34 mouse cellular contexts compared by ENCODE assay signal in genomic region chr7:57677352-57677751, GRCm38 (mm10).
DNase-seq lines count a peak whose midpoint lies in the region; ATAC-seq and TF ChIP-seq lines count a peak whose summit lies in the region.
"Had no signal": no experiment of that assay in that cellular context is flagged by ENCODE, and none has a peak within 500 bp of the region (broad histone marks: within the 10 kb centered on the region; RNA-seq: fewer than 3 reads in every experiment).

No protein-coding gene starts in this region.

- WGBS in forebrain, embryonic 14.5 days: 83% methylated on average over 6 of the region's 6 CpGs
- WGBS in forebrain, embryonic 12.5 days: 87% methylated on average over 6 of the region's 6 CpGs
- 61% methylated on average over 6 of the region's 6 CpGs for WGBS in hindbrain, embryonic 14.5 days
- 79% methylated on average over 6 of the region's 6 CpGs for whole genome bisulfite sequencing in hindbrain, embryonic 10.5 days
- WGBS in midbrain, embryonic 15.5 days: 75% methylated on average over 6 of the region's 6 CpGs
- 69% methylated on average over 6 of the region's 6 CpGs for WGBS in midbrain, postnatal 0 days
- WGBS in hindbrain, postnatal 0 days: 56% methylated on average over 6 of the region's 6 CpGs

- H3K9me3 ChIP-seq in forebrain, embryonic 14.5 days (replicated peaks; ENCODE audit: control insufficient read depth, low read length): no peaks in the 10 kb centered on the region
- H3K9me3 ChIP-seq in forebrain, embryonic 12.5 days: no peaks in the 10 kb centered on the region
- no peaks in the 10 kb centered on the region for H3K9me3 ChIP-seq in hindbrain, embryonic 14.5 days (ENCODE audit: control insufficient read depth, low read length)
- no peaks in the 10 kb centered on the region for H3K9me3 ChIP-seq in hindbrain, embryonic 10.5 days
- H3K9me3 ChIP-seq in midbrain, embryonic 15.5 days: no peaks in the 10 kb centered on the region
- H3K9me3 ChIP-seq in midbrain, postnatal 0 days (ENCODE audit: low read length): no peaks in the 10 kb centered on the region
- H3K9me3 ChIP-seq in hindbrain, postnatal 0 days (ENCODE audit: low read length): no peaks in the 10 kb centered on the region
- H3K9me3 ChIP-seq: embryonic facial prominence, embryonic 12.5 days; heart, embryonic 10.5 days; heart, embryonic 15.5 days; limb, embryonic 10.5 days; limb, embryonic 15.5 days; liver, embryonic 13.5 days; neural tube, embryonic 12.5 days had no signal

- no peak overlapping the region for H3K4me3 ChIP-seq in forebrain, embryonic 14.5 days (ENCODE audit: low read depth, low read length)
- no peak overlapping the region for H3K4me3 ChIP-seq in forebrain, embryonic 12.5 days (replicated peaks)
- H3K4me3 ChIP-seq in hindbrain, embryonic 14.5 days (replicated peaks; ENCODE audit: low read length): no peak overlapping the region
- no peak overlapping the region for H3K4me3 ChIP-seq in hindbrain, embryonic 10.5 days
- H3K4me3 ChIP-seq in midbrain, embryonic 15.5 days: no peak overlapping the region
- H3K4me3 ChIP-seq in midbrain, postnatal 0 days (ENCODE audit: low read depth, low read length): no peak overlapping the region
- H3K4me3 ChIP-seq in hindbrain, postnatal 0 days (ENCODE audit: low read length): no peak overlapping the region
- H3K4me3 ChIP-seq: embryonic facial prominence, embryonic 12.5 days; heart, embryonic 10.5 days; heart, embryonic 15.5 days; limb, embryonic 10.5 days; limb, embryonic 15.5 days; liver, embryonic 13.5 days; neural tube, embryonic 12.5 days had no signal

- no peaks in the 10 kb centered on the region for H3K36me3 ChIP-seq in forebrain, embryonic 14.5 days (ENCODE audit: control insufficient read depth, insufficient read depth, low read length)
- H3K36me3 ChIP-seq in forebrain, embryonic 12.5 days (replicated peaks): no peaks in the 10 kb centered on the region
- no peaks in the 10 kb centered on the region for H3K36me3 ChIP-seq in hindbrain, embryonic 14.5 days (replicated peaks; ENCODE audit: control insufficient read depth, insufficient read depth)
- no peaks in the 10 kb centered on the region for H3K36me3 ChIP-seq in hindbrain, embryonic 10.5 days
- no peaks in the 10 kb centered on the region for H3K36me3 ChIP-seq in midbrain, embryonic 15.5 days (replicated peaks)
- H3K36me3 ChIP-seq in midbrain, postnatal 0 days (ENCODE audit: insufficient read depth, low read length): no peaks in the 10 kb centered on the region
- H3K36me3 ChIP-seq in hindbrain, postnatal 0 days (ENCODE audit: insufficient read depth, low read length): no peaks in the 10 kb centered on the region
- H3K36me3 ChIP-seq: embryonic facial prominence, embryonic 12.5 days; heart, embryonic 10.5 days; heart, embryonic 15.5 days; limb, embryonic 10.5 days; limb, embryonic 15.5 days; liver, embryonic 13.5 days; neural tube, embryonic 12.5 days had no signal

- H3K4me1 ChIP-seq in forebrain, embryonic 14.5 days (ENCODE audit: control insufficient read depth, insufficient read depth, low read length): no peaks in the 10 kb centered on the region
- H3K4me1 ChIP-seq in forebrain, embryonic 12.5 days: no peaks in the 10 kb centered on the region
- H3K4me1 ChIP-seq in hindbrain, embryonic 14.5 days (replicated peaks; ENCODE audit: control insufficient read depth, insufficient read depth, low read length): no peaks in the 10 kb centered on the region
- H3K4me1 ChIP-seq in hindbrain, embryonic 10.5 days (replicated peaks): no peaks in the 10 kb centered on the region
- H3K4me1 ChIP-seq in midbrain, embryonic 15.5 days: 0 out of 2 replicates have a peak, but pooled peaks cover 3% of the 10 kb centered on the region
- H3K4me1 ChIP-seq in midbrain, postnatal 0 days (ENCODE audit: insufficient read depth, low read length): no peaks in the 10 kb centered on the region
- no peaks in the 10 kb centered on the region for H3K4me1 ChIP-seq in hindbrain, postnatal 0 days (ENCODE audit: insufficient read depth, low read length)
- H3K4me1 ChIP-seq: embryonic facial prominence, embryonic 12.5 days; heart, embryonic 10.5 days; heart, embryonic 15.5 days; limb, embryonic 10.5 days; limb, embryonic 15.5 days; liver, embryonic 13.5 days; neural tube, embryonic 12.5 days had no signal

- H3K27me3 ChIP-seq in forebrain, embryonic 14.5 days (replicated peaks; ENCODE audit: control insufficient read depth, insufficient read depth, low read length): no peaks in the 10 kb centered on the region
- no peaks in the 10 kb centered on the region for H3K27me3 ChIP-seq in forebrain, embryonic 12.5 days
- H3K27me3 ChIP-seq in hindbrain, embryonic 14.5 days (ENCODE audit: control insufficient read depth, insufficient read depth, low read length): no peaks in the 10 kb centered on the region
- no peaks in the 10 kb centered on the region for H3K27me3 ChIP-seq in hindbrain, embryonic 10.5 days (ENCODE audit: insufficient read depth, poor library complexity, severe bottlenecking)
- no peaks in the 10 kb centered on the region for H3K27me3 ChIP-seq in midbrain, embryonic 15.5 days (replicated peaks)
- no peaks in the 10 kb centered on the region for H3K27me3 ChIP-seq in midbrain, postnatal 0 days (ENCODE audit: insufficient read depth, low read length)
- no peaks in the 10 kb centered on the region for H3K27me3 ChIP-seq in hindbrain, postnatal 0 days (ENCODE audit: insufficient read depth, low read length)
- H3K27me3 ChIP-seq: CH12.LX; embryonic facial prominence, embryonic 12.5 days; heart, embryonic 15.5 days; limb, embryonic 15.5 days; liver, embryonic 13.5 days; neural tube, embryonic 12.5 days had no signal

- no peak overlapping the region for H3K9ac ChIP-seq in forebrain, embryonic 14.5 days (ENCODE audit: low read length)
- H3K9ac ChIP-seq in forebrain, embryonic 12.5 days: no peak overlapping the region
- H3K9ac ChIP-seq in hindbrain, embryonic 14.5 days: no peak overlapping the region
- no peak overlapping the region for H3K9ac ChIP-seq in midbrain, embryonic 15.5 days
- H3K9ac ChIP-seq in midbrain, postnatal 0 days (replicated peaks; ENCODE audit: low read length, poor library complexity, severe bottlenecking): no peak overlapping the region
- H3K9ac ChIP-seq in hindbrain, postnatal 0 days (replicated peaks; ENCODE audit: low read length): no peak overlapping the region
- H3K9ac ChIP-seq: embryonic facial prominence, embryonic 12.5 days; heart, embryonic 15.5 days; limb, embryonic 15.5 days; liver, embryonic 13.5 days; neural tube, embryonic 12.5 days had no signal

- no peak overlapping the region for H3K4me2 ChIP-seq in forebrain, embryonic 14.5 days (ENCODE audit: low read length)
- no peak overlapping the region for H3K4me2 ChIP-seq in forebrain, embryonic 12.5 days
- no peak overlapping the region for H3K4me2 ChIP-seq in hindbrain, embryonic 14.5 days (replicated peaks)
- no peak overlapping the region for H3K4me2 ChIP-seq in midbrain, embryonic 15.5 days
- no peak overlapping the region for H3K4me2 ChIP-seq in midbrain, postnatal 0 days (ENCODE audit: low read depth, low read length, poor library complexity, severe bottlenecking)
- no peak overlapping the region for H3K4me2 ChIP-seq in hindbrain, postnatal 0 days (ENCODE audit: low read depth, low read length)
- H3K4me2 ChIP-seq: embryonic facial prominence, embryonic 12.5 days; heart, embryonic 15.5 days; limb, embryonic 15.5 days; liver, embryonic 13.5 days; neural tube, embryonic 12.5 days had no signal

- DNase-seq in forebrain, embryonic 14.5 days (ENCODE audit: low spot score): peak; percentile 13
- no peak for DNase-seq in hindbrain, embryonic 14.5 days (ENCODE audit: low spot score)
- no peak for DNase-seq in hindbrain, embryonic 10.5 days (ENCODE audit: low spot score)
- DNase-seq in midbrain, postnatal 0 days (ENCODE audit: low spot score): no peak
- peak; percentile 5 for DNase-seq in hindbrain, postnatal 0 days (ENCODE audit: low spot score)
- DNase-seq in ovary, postnatal 14 days (ENCODE audit: low spot score): no peak
- DNase-seq: adrenal gland, adult 2 months; adrenal gland, postnatal 36 days; cerebellum, adult 11 months; cerebellum, adult 9-10 months; cerebellum, postnatal 36 days; embryo, embryonic 11 days; gastrocnemius, postnatal 25 days; heart, adult 11 months; kidney, adult 8-10 months; kidney, postnatal 4 days; liver, embryonic 13.5 days; lung, adult 18-20 months; lung, postnatal 4 days; thymus, adult 2 months; thymus, postnatal 36 days had no signal

- no peak for TF ChIP-seq CTCF in midbrain, postnatal 0 days (IDR thresholded peaks at IDR 0.05)
- no peak for TF ChIP-seq CTCF in hindbrain, postnatal 0 days (IDR thresholded peaks at IDR 0.05; ENCODE audit: low read depth)

- no peak for ATAC-seq in forebrain, embryonic 14.5 days
- ATAC-seq in forebrain, embryonic 12.5 days (ENCODE audit: low FRiP score): no peak
- ATAC-seq in hindbrain, embryonic 14.5 days (ENCODE audit: low FRiP score): no peak
- ATAC-seq in midbrain, embryonic 15.5 days (replicated peaks): no peak; the same call in 1 of the 2 replicates
- no peak for ATAC-seq in midbrain, postnatal 0 days (ENCODE audit: low FRiP score)
- no peak for ATAC-seq in hindbrain, postnatal 0 days
- ATAC-seq: activated CD4-positive, CD25-positive, alpha-beta regulatory T cell, adult 4 months; intestine, embryonic 16.5 days; lung, postnatal 0 days had no signal

- H3K27ac ChIP-seq in forebrain, embryonic 14.5 days (ENCODE audit: low read depth, low read length): no peak overlapping the region
- H3K27ac ChIP-seq in forebrain, embryonic 12.5 days: no peak overlapping the region
- peak overlapping the region; percentile 22; the same call in 1 of the 2 replicates for H3K27ac ChIP-seq in hindbrain, embryonic 14.5 days
- no peak overlapping the region for H3K27ac ChIP-seq in hindbrain, embryonic 10.5 days
- H3K27ac ChIP-seq in midbrain, embryonic 15.5 days: peak overlapping the region; percentile 30; the same call in 1 of the 2 replicates
- no peak overlapping the region for H3K27ac ChIP-seq in midbrain, postnatal 0 days (ENCODE audit: low read depth, low read length)
- H3K27ac ChIP-seq in hindbrain, postnatal 0 days: no peak overlapping the region
- H3K27ac ChIP-seq: embryonic facial prominence, embryonic 12.5 days; heart, embryonic 10.5 days; heart, embryonic 15.5 days; kidney, postnatal 0 days; limb, embryonic 10.5 days; limb, embryonic 15.5 days; liver, embryonic 13.5 days; neural tube, embryonic 12.5 days had no signal

Comparison
In these comparisons a context has a peak if more than half of its experiments do, and no peak if none do; other contexts are left out.
1. DNase-seq: peak in forebrain, embryonic 14.5 days (single experiment) and hindbrain, postnatal 0 days (single experiment); none in hindbrain, embryonic 14.5 days (single experiment), hindbrain, embryonic 10.5 days (single experiment), midbrain, postnatal 0 days (single experiment) and ovary, postnatal 14 days (single experiment).
2. H3K27ac ChIP-seq: peak in hindbrain, embryonic 14.5 days (single experiment) and midbrain, embryonic 15.5 days (single experiment); none in forebrain, embryonic 14.5 days (single experiment), forebrain, embryonic 12.5 days (single experiment), hindbrain, embryonic 10.5 days (single experiment), midbrain, postnatal 0 days (single experiment) and hindbrain, postnatal 0 days (single experiment).